Mouse (Mus musculus) cortical plate, adult 2 months (tissue): ENCODE measurements around the gene Pld1. TPM values are rescaled to one million over a fixed set of nuclear protein-coding genes. Genes with fewer than 3 reads are reported as not detected.

Experiments used
- H3K27ac ChIP-seq: fragments of 200-500 bp; 2 replicates; pipeline ENCODE4 v1.5.1; 2012; ENCODE audit warnings: low read length, control low read depth, inconsistent platforms; ENCODE audit not compliant: insufficient read depth
- H3K4me1 ChIP-seq: fragments of 200-500 bp; 2 replicates; pipeline ENCODE4 v1.6.1; 2011; ENCODE audit warnings: low read length; ENCODE audit not compliant: control insufficient read depth, insufficient read depth
- H3K4me3 ChIP-seq: fragments of 200-500 bp; 2 replicates; pipeline ENCODE4 v1.5.1; 2011; ENCODE audit warnings: mild to moderate bottlenecking, low read length, control low read depth; ENCODE audit not compliant: insufficient read depth
- CTCF ChIP-seq: fragments of 200-500 bp; IDR thresholded peaks from 2 replicates; pipeline ENCODE4 v1.5.1; 2011; ENCODE audit warnings: mild to moderate bottlenecking, control low read depth, low read length; ENCODE audit not compliant: insufficient read depth; ENCODE audit errors: extremely low read depth
- POLR2A ChIP-seq: fragments of 200-500 bp; IDR thresholded peaks from 2 replicates; pipeline ENCODE4 v1.6.1; 2011; ENCODE audit warnings: mild to moderate bottlenecking, low read length, control low read depth; ENCODE audit not compliant: insufficient read depth; ENCODE audit errors: extremely low read depth
- polyA plus RNA-seq: library from polyadenylated mRNA; depleted of rRNA; stranded (reverse); fragments of >200 nt; gene quantifications from 2 replicates; pipeline ENCODE4 v1.2.3, GENCODE M21; 2012

Pld1 gene
- polyA plus RNA-seq, 1 experiment: 6.0 TPM

DNA sequence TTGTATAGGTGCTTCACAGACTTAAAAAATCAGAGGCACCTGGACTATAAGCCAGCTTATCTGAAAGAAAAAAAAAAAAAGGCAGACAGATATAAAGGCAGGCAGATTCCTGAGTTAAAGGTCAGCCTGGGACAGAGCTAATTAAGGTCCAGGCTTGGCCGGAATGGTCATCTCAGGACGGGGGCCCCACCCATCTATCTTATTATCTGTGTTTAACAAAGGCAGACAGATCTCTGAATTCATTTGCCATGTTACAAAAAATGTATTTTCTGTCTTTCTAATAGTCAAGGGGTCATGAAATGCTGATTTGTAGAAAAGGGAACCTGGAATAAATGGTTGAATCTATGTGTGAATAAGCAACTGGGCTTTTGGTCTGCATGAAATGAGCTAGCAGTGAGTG lies 30.2 kb upstream of the Pld1 start:
- no peak for TF ChIP-seq CTCF
- TF ChIP-seq POLR2A: no peak
- H3K4me3 ChIP-seq: no peak overlapping the region
- H3K27ac ChIP-seq: no peak overlapping the region

GRCm38 (mm10) chr3:27909016-27909415 lies 29.5 kb upstream of the Pld1 start:
- no peaks in the 10 kb centered on the region for H3K4me1 ChIP-seq
- TF ChIP-seq POLR2A: no peak
- TF ChIP-seq CTCF: no peak
- H3K27ac ChIP-seq: no peak overlapping the region
- no peak overlapping the region for H3K4me3 ChIP-seq

More for the DNA sequence above, 30.2 kb upstream of the Pld1 start:
- no peaks in the 10 kb centered on the region for H3K4me1 ChIP-seq

- Histone ChIP-seq H3K27ac (no peak overlapping the region), H3K4me1 (no peaks in the 10 kb centered on the region), H3K4me3 (no peak overlapping the region)
- TF ChIP-seq CTCF (no peak), POLR2A (no peak)
Observed at GRCm38 (mm10) chr3:27918656-27919436, 19.6 kb upstream of the Pld1 start.

- TF ChIP-seq CTCF: no peak
- no peak for TF ChIP-seq POLR2A
- H3K4me3 ChIP-seq: no peak overlapping the region
- H3K27ac ChIP-seq: no peak overlapping the region
- H3K4me1 ChIP-seq: no peaks in the 10 kb centered on the region
Observed at GRCm38 (mm10) chr3:27921268-27922020, 17.1 kb upstream of the Pld1 start.

- Histone ChIP-seq H3K4me3 (no peak overlapping the region), H3K27ac (no peak overlapping the region), H3K4me1 (no peaks in the 10 kb centered on the region)
- no peak for TF ChIP-seq POLR2A
- TF ChIP-seq CTCF: no peak
Observed at GRCm38 (mm10) chr3:27924037-27924436, 14.5 kb upstream of the Pld1 start.

- H3K4me1 ChIP-seq: no peaks in the 10 kb centered on the region
- no peak overlapping the region for H3K4me3 ChIP-seq
- TF ChIP-seq CTCF (no peak), POLR2A (no peak)
- no peak overlapping the region for H3K27ac ChIP-seq
Observed at GRCm38 (mm10) chr3:27929219-27929618, 9.3 kb upstream of the Pld1 start.

- Histone ChIP-seq H3K4me1 (no peaks in the 10 kb centered on the region), H3K4me3 (no peak overlapping the region), H3K27ac (no peak overlapping the region)
- TF ChIP-seq POLR2A: no peak
- TF ChIP-seq CTCF: no peak
Observed at GRCm38 (mm10) chr3:27932391-27932790, 6.1 kb upstream of the Pld1 start.

DNA sequence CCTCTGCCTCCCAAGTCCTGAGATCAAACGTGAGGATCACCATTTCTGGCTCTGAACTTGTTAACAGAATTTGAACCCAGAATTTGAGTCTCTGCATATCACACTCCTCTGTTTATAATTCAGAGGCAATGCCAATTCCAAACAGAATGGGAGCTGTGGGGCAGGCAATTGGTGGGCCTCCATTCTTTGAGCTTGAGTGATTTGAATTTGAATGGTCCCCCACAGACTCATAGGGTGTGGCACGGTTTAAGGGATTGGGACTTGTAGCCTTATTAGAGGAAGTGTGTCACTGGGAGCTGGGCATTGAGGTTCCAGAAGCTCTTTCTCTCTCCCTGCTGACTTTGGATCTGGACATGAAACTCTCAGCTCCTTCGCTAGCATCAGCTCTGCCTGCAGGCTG lies 2.9 kb upstream of the Pld1 start:
- Histone ChIP-seq H3K4me3 (no peak overlapping the region), H3K27ac (no peak overlapping the region), H3K4me1 (no peaks in the 10 kb centered on the region)
- no peak for TF ChIP-seq CTCF
- no peak for TF ChIP-seq POLR2A

GRCm38 (mm10) chr3:27936731-27937130 lies 1.8 kb upstream of the Pld1 start:
- no peak for TF ChIP-seq POLR2A
- TF ChIP-seq CTCF: no peak
- Histone ChIP-seq H3K27ac (no peak overlapping the region), H3K4me3 (no peak overlapping the region), H3K4me1 (no peaks in the 10 kb centered on the region)
